Mouse (Mus musculus): Measurements from ENCODE around the gene Psd4. TPM values are rescaled to one million over a fixed set of nuclear protein-coding genes. Genes with fewer than 3 reads are reported as not detected.
A peak's percentile ranks its signal among the peaks of the same experiment; 100 is the strongest.

Gene Psd4
- polyA plus RNA-seq, 1 experiment from 2014 or later = 9.1 TPM

- Histone ChIP-seq H3K4me1 (replicated peaks) (no peaks in the 10 kb centered on the region), H3K9ac (no peak overlapping the region), H3K4me2 (no peak overlapping the region), H3K36me3 (no peaks in the 10 kb centered on the region), H3K27ac (no peak overlapping the region), H3K9me3 (replicated peaks) (no peaks in the 10 kb centered on the region), H3K27me3 (no peaks in the 10 kb centered on the region), H3K4me3 (replicated peaks) (no peak overlapping the region)
- 53% methylated on average over 3 of the region's 3 CpGs for WGBS (ENCODE audit: insufficient replicate concordance)
- no peak for DNase-seq
- no peak for ATAC-seq (ENCODE audit: low read depth)
Measured at GRCm38 (mm10) chr2:24443256-24443790, 75.9 kb downstream of the Psd4 start.

GRCm38 (mm10) chr2:24449111-24449510 is 81.7 kb downstream of the Psd4 start:
- Histone ChIP-seq H3K36me3 (no peaks in the 10 kb centered on the region), H3K9ac (no peak overlapping the region), H3K9me3 (replicated peaks) (no peaks in the 10 kb centered on the region), H3K27me3 (no peaks in the 10 kb centered on the region), H3K4me3 (replicated peaks) (no peak overlapping the region), H3K4me2 (no peak overlapping the region), H3K27ac (no peak overlapping the region), H3K4me1 (replicated peaks) (no peaks in the 10 kb centered on the region)
- no peak for ATAC-seq (ENCODE audit: low read depth)
- DNase-seq = no peak
- 47% methylated on average over 4 of the region's 4 CpGs for WGBS (ENCODE audit: insufficient replicate concordance)

GRCm38 (mm10) chr2:24453206-24453605 is 85.8 kb downstream of the Psd4 start:
- H3K27me3 ChIP-seq = no peaks in the 10 kb centered on the region
- no peak overlapping the region for H3K4me2 ChIP-seq
- no peaks in the 10 kb centered on the region for H3K36me3 ChIP-seq
- H3K4me3 ChIP-seq (replicated peaks) = no peak overlapping the region
- ATAC-seq (ENCODE audit: low read depth) (no peak), DNase-seq (no peak)
- H3K9ac ChIP-seq = no peak overlapping the region
- no peaks in the 10 kb centered on the region for H3K4me1 ChIP-seq (replicated peaks)
- no peaks in the 10 kb centered on the region for H3K9me3 ChIP-seq (replicated peaks)
- WGBS (ENCODE audit: insufficient replicate concordance) = 56% methylated on average over 5 of the region's 5 CpGs
- H3K27ac ChIP-seq = no peak overlapping the region

GRCm38 (mm10) chr2:24454429-24455011 is 87.1 kb downstream of the Psd4 start:
- Histone ChIP-seq H3K4me1 (replicated peaks) (no peaks in the 10 kb centered on the region), H3K36me3 (no peaks in the 10 kb centered on the region), H3K27ac (no peak overlapping the region), H3K4me2 (no peak overlapping the region), H3K27me3 (no peaks in the 10 kb centered on the region), H3K9ac (no peak overlapping the region), H3K4me3 (replicated peaks) (no peak overlapping the region), H3K9me3 (replicated peaks) (no peaks in the 10 kb centered on the region)
- 56% methylated on average over 1 of the region's 1 CpGs for WGBS (ENCODE audit: insufficient replicate concordance)
- DNase-seq (no peak), ATAC-seq (ENCODE audit: low read depth) (no peak)

GRCm38 (mm10) chr2:24455057-24455855 is 87.9 kb downstream of the Psd4 start:
- no peak overlapping the region for H3K9ac ChIP-seq
- H3K4me3 ChIP-seq (replicated peaks) = no peak overlapping the region
- no peak overlapping the region for H3K4me2 ChIP-seq
- no peak for ATAC-seq (ENCODE audit: low read depth)
- H3K9me3 ChIP-seq (replicated peaks) = no peaks in the 10 kb centered on the region
- no peaks in the 10 kb centered on the region for H3K36me3 ChIP-seq
- no peak overlapping the region for H3K27ac ChIP-seq
- 40% methylated on average over 6 of the region's 6 CpGs for WGBS (ENCODE audit: insufficient replicate concordance)
- H3K4me1 ChIP-seq (replicated peaks) = no peaks in the 10 kb centered on the region
- H3K27me3 ChIP-seq = no peaks in the 10 kb centered on the region
- DNase-seq = no peak

- no peaks in the 10 kb centered on the region for H3K27me3 ChIP-seq
- H3K4me2 ChIP-seq = no peak overlapping the region
- H3K4me1 ChIP-seq (replicated peaks) = no peaks in the 10 kb centered on the region
- DNase-seq = no peak
- ATAC-seq (ENCODE audit: low read depth) = no peak
- 62% methylated on average over 4 of the region's 4 CpGs for WGBS (ENCODE audit: insufficient replicate concordance)
- no peak overlapping the region for H3K9ac ChIP-seq
- H3K9me3 ChIP-seq (replicated peaks) = no peaks in the 10 kb centered on the region
- H3K36me3 ChIP-seq = no peaks in the 10 kb centered on the region
- H3K4me3 ChIP-seq (replicated peaks) = no peak overlapping the region
- H3K27ac ChIP-seq = no peak overlapping the region
Measured at GRCm38 (mm10) chr2:24456841-24457240, 89.5 kb downstream of the Psd4 start.

- Histone ChIP-seq H3K27me3 (no peaks in the 10 kb centered on the region), H3K36me3 (no peaks in the 10 kb centered on the region), H3K4me2 (no peak overlapping the region), H3K27ac (no peak overlapping the region), H3K9ac (no peak overlapping the region), H3K9me3 (replicated peaks) (no peaks in the 10 kb centered on the region), H3K4me3 (replicated peaks) (no peak overlapping the region), H3K4me1 (replicated peaks) (no peaks in the 10 kb centered on the region)
- DNase-seq = no peak
- 23% methylated on average over 9 of the region's 9 CpGs for WGBS (ENCODE audit: insufficient replicate concordance)
- ATAC-seq (ENCODE audit: low read depth) = no peak
Measured at GRCm38 (mm10) chr2:24460112-24460807, 92.9 kb downstream of the Psd4 start.

GRCm38 (mm10) chr2:24460808-24461127 is 93.4 kb downstream of the Psd4 start:
- H3K36me3 ChIP-seq = no peaks in the 10 kb centered on the region
- H3K9ac ChIP-seq = no peak overlapping the region
- peak; percentile 75 for ATAC-seq (ENCODE audit: low read depth)

More at GRCm38 (mm10) chr2:24460808-24461127, 93.4 kb downstream of the Psd4 start:
- no peak overlapping the region for H3K4me2 ChIP-seq
- no peaks in the 10 kb centered on the region for H3K27me3 ChIP-seq
- 14% methylated on average over 2 of the region's 2 CpGs for WGBS (ENCODE audit: insufficient replicate concordance)
- no peak overlapping the region for H3K27ac ChIP-seq
- H3K4me1 ChIP-seq (replicated peaks) = no peaks in the 10 kb centered on the region
- no peaks in the 10 kb centered on the region for H3K9me3 ChIP-seq (replicated peaks)
- no peak overlapping the region for H3K4me3 ChIP-seq (replicated peaks)
- no peak for DNase-seq

Other genes starting within 250 kb of the Psd4 start
- gene Il1f8, start 214.4 kb upstream of the Psd4 start, polyA plus RNA-seq (2015; fragmentation: Nextera tagmentation; extraction: Ambion mirVana) = not detected in 2 replicates
- gene Il1f9, start 181.1 kb upstream of the Psd4 start, polyA plus RNA-seq (2015; fragmentation: Nextera tagmentation; extraction: Ambion mirVana) = 0.06 and 0.08 TPM in 2 replicates
- gene Il1f6, start 152.2 kb upstream of the Psd4 start, polyA plus RNA-seq (2015; fragmentation: Nextera tagmentation; extraction: Ambion mirVana) = not detected in 2 replicates
- gene Il1f5, start 90.6 kb upstream of the Psd4 start, polyA plus RNA-seq (2015; fragmentation: Nextera tagmentation; extraction: Ambion mirVana) = not detected in 2 replicates
- gene Il1f10, start 76.4 kb upstream of the Psd4 start, polyA plus RNA-seq (2015; fragmentation: Nextera tagmentation; extraction: Ambion mirVana) = not detected in 2 replicates
- 2.2 and 3.3 TPM in 2 replicates for gene Il1rn, start 30.7 kb upstream of the Psd4 start, polyA plus RNA-seq (2015; fragmentation: Nextera tagmentation; extraction: Ambion mirVana)
- 0.03 and 0.12 TPM in 2 replicates for gene Pax8, start 108.0 kb downstream of the Psd4 start, polyA plus RNA-seq (2015; fragmentation: Nextera tagmentation; extraction: Ambion mirVana)

All from liver, embryonic 13.5 days (tissue).